Mouse (Mus musculus): Measurements from ENCODE around the gene Ankrd12. TPM values are rescaled to one million over a fixed set of nuclear protein-coding genes. Genes with fewer than 3 reads are reported as not detected.
A peak's percentile ranks its signal among the peaks of the same experiment; 100 is the strongest.

Gene Ankrd12
- polyA plus RNA-seq (2015; fragmentation: Nextera tagmentation; extraction: Ambion mirVana), result 29.8 and 32.9 TPM in 2 replicates

DNA sequence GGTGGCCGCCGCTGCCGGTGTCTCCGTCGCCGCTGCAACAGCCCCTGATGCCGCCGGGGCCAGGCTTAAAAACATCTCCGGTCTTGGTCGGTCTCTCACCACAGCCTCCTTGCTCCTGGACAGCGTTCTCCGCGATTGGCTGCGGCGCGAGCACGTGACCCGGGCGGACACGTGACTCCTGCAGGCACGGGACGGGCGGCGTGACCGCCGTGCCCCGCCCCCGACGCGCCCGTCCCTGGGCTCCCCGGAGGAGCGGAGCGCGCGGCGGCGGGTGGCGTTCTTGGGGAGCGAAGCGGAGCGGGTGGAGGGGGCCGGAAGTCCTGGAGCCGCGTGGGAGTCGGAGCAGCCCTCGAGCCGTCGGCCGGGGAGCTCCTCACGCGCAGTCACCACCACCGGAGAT lies at the start of gene Ankrd12:
Ankrd12 (minus strand) TSS at position 156 of the 400 bp plus-strand sequence.
- ATAC-seq (ENCODE audit: insufficient number of reproducible peaks, low FRiP score, low TSS enrichment, low read depth), result peak; percentile 99
- H3K36me3 ChIP-seq, result peaks cover 18% of the 10 kb centered on the region; the same call in 1 of the 2 replicates
- no peaks in the 10 kb centered on the region for H3K9me3 ChIP-seq (replicated peaks)
- peak within 1 kb of the TSS; percentile 99 for H3K4me3 ChIP-seq (replicated peaks)
- H3K4me2 ChIP-seq (replicated peaks), result peak within 1 kb of the TSS; percentile 70
- H3K4me1 ChIP-seq, result peaks cover 20% of the 10 kb centered on the region; the same call in 1 of the 2 replicates
- under 1% methylated on average over 53 of the region's 53 CpGs for WGBS
- peak within 1 kb of the TSS; percentile 80 for H3K9ac ChIP-seq
- H3K27me3 ChIP-seq, result no peaks in the 10 kb centered on the region
- H3K27ac ChIP-seq (replicated peaks), result peak within 1 kb of the TSS; percentile 92

DNA sequence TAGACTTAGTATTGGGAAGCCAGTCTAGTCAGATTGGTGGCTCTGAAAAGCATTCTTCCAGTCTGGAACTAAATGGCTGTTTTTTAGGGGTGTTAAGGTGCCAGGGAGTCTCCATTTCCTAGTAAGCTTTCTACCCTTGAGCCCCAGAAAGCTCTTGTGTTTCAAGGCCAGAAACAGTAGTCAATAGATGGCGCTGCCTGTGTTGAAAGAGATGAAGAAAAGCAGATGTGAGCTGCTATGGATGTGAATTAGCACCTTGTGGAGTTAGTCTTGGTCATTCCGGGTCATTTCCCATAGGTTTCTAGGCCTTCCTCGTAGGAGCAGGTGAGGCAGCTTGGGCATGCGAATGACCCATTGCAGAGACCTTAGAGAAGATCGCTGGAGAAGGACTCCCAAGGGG lies 48.3 kb upstream of the Ankrd12 start:
- Histone ChIP-seq H3K9ac (no peak overlapping the region), H3K4me3 (replicated peaks) (no peak overlapping the region), H3K4me1 (peaks cover 15% of the 10 kb centered on the region; the same call in 1 of the 2 replicates), H3K36me3 (peaks cover 21% of the 10 kb centered on the region), H3K9me3 (replicated peaks) (no peaks in the 10 kb centered on the region), H3K27ac (replicated peaks) (no peak overlapping the region), H3K4me2 (replicated peaks) (no peak overlapping the region), H3K27me3 (no peaks in the 10 kb centered on the region)
- no peak for ATAC-seq (ENCODE audit: insufficient number of reproducible peaks, low FRiP score, low TSS enrichment, low read depth)
- 66% methylated on average over 5 of the region's 5 CpGs for WGBS

DNA sequence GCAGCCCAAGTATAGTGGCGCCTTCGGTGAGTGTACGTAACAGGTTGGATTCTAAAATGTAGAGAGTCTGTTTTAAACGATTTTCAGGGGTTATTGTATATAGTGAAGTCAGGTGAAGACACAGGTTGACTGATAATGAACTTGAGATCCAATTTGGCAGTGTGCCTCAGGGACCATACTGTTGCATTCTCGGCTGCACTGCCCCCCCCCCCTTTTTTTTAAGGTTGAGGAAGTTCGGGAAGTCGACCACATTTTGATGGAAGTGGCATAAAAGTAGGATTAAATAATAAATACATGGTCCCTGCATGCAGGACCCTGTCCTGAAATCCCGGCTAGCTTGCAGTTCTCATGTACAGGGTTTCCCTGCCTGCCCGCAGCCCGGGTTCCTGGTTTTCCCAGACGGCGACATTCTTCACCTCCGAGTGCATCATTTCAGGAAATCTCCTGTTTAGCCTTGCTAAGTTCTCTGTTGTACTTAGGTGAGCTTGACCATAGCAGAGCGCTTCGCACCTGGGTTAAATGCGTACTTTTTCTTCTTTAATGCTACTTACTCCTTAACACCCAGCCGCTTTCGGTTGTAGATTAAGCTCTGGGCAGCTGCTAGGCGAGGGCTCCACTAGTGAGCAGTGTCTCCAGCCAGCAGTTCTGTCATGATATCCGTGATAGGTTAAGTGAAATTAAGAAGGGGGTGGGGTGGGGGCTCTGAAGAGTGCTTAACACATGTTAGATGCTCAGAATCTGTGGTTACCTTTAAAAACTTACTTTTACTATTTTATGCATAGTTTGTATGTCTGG lies 47.1 kb upstream of the Ankrd12 start:
- 1% methylated on average over 20 of the region's 20 CpGs for WGBS
- peak overlapping the region; percentile 73 for H3K4me2 ChIP-seq (replicated peaks)
- H3K27me3 ChIP-seq, result no peaks in the 10 kb centered on the region
- H3K9ac ChIP-seq, result peak overlapping the region; percentile 69
- H3K9me3 ChIP-seq (replicated peaks), result no peaks in the 10 kb centered on the region
- peaks cover 15% of the 10 kb centered on the region; the same call in 1 of the 2 replicates for H3K4me1 ChIP-seq
- H3K27ac ChIP-seq (replicated peaks), result peak overlapping the region; percentile 86
- H3K4me3 ChIP-seq (replicated peaks), result peak overlapping the region; percentile 92
- H3K36me3 ChIP-seq, result peaks cover 26% of the 10 kb centered on the region
- ATAC-seq (ENCODE audit: insufficient number of reproducible peaks, low FRiP score, low TSS enrichment, low read depth), result no peak

DNA sequence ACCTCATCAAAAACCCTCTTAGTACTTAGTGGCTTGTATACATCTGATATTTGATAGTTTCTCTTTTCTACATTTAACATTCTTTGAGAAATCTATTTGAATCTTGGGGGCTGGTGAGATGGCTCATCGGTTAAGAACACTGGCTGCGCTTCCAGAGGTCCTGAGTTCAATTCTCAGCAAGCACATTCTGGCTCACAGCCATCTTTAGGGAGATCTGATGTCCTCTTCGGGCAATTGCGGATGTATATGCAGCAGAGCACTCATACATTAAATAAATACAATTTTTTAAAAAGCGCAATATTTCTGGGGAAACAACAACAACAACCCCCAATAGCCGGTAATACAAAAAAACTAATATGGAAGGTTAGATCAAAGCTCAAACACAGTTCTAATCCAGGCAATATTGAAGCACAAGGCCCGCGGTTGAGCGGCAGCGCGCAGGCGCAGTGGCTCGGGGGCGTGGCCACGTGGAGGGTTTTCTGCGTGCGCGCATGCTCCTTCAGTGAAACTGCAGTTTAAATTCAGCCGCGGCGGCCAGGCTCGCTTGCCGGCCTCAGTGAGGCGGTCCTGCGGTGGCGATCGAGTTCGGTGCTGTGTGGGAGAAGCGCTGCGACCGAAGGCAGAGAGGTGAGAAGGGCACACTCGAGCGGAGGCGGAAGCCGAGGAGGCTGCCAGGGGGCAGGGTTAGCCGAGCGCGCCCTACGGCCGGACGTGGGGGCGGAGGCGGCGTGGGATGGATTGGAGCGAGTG lies 46.4 kb upstream of the Ankrd12 start, which contains the start of gene Ddx11:
Ddx11 (plus strand) TSS at position 455 of the 750 bp plus-strand sequence.
- Histone ChIP-seq H3K27ac (replicated peaks) (peak within 1 kb of the TSS; percentile 86), H3K4me1 (peaks cover 15% of the 10 kb centered on the region; the same call in 1 of the 2 replicates), H3K4me2 (replicated peaks) (peak within 1 kb of the TSS; percentile 73), H3K36me3 (peaks cover 32% of the 10 kb centered on the region), H3K9ac (peak within 1 kb of the TSS; percentile 69), H3K4me3 (replicated peaks) (peak within 1 kb of the TSS; percentile 92), H3K9me3 (replicated peaks) (no peaks in the 10 kb centered on the region), H3K27me3 (no peaks in the 10 kb centered on the region)
- ATAC-seq (ENCODE audit: insufficient number of reproducible peaks, low FRiP score, low TSS enrichment, low read depth), result peak; percentile 74
- 5% methylated on average over 45 of the region's 45 CpGs for WGBS

DNA sequence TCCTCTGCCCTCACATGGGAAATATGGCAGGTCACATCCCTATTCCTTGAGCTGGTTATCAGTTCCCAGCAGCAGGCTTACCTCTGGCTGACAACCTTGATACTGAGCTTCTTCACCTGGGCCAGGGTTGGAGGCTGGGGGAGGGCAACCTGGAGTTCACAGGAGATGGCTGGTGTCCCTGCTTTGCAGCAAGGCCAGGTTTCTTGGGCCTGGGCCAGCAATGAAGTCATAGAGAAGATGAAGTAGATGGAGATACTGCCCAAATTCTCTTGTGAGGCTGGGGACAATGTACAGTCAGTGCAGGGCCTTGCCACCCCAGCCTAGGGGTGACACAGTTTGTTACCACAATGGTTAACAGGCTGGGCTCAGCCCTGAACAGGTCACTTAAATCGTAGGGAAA lies 43.8 kb upstream of the Ankrd12 start:
- peaks cover 15% of the 10 kb centered on the region; the same call in 1 of the 2 replicates for H3K4me1 ChIP-seq
- peaks cover 42% of the 10 kb centered on the region for H3K36me3 ChIP-seq
- WGBS, result 85% methylated on average over 1 of the region's 1 CpGs
- H3K9me3 ChIP-seq (replicated peaks), result no peaks in the 10 kb centered on the region
- no peak overlapping the region for H3K4me3 ChIP-seq (replicated peaks)
- H3K4me2 ChIP-seq (replicated peaks), result no peak overlapping the region
- ATAC-seq (ENCODE audit: insufficient number of reproducible peaks, low FRiP score, low TSS enrichment, low read depth), result no peak
- H3K9ac ChIP-seq, result no peak overlapping the region
- H3K27me3 ChIP-seq, result no peaks in the 10 kb centered on the region
- no peak overlapping the region for H3K27ac ChIP-seq (replicated peaks)

DNA sequence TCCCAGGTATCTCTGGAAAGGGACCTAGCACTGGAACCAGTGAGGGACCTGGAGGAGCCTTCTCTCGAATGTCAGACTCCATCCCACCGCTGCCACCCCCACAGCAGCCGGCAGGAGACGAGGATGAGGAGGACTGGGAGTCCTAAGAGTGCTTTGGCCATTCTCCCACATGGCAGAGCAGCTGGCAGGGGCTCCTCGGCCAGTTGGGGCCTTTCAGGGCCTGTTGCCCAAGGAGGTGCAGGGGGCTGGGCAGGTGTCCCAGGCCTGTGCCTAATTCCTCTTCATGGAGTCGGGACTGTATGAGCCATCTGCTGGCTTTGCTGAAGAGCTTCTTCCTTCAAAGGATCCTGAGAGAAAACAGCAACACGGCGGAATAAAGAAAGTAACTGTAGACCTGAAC lies 42.1 kb upstream of the Ankrd12 start:
- H3K36me3 ChIP-seq, result peaks cover 60% of the 10 kb centered on the region

DNA sequence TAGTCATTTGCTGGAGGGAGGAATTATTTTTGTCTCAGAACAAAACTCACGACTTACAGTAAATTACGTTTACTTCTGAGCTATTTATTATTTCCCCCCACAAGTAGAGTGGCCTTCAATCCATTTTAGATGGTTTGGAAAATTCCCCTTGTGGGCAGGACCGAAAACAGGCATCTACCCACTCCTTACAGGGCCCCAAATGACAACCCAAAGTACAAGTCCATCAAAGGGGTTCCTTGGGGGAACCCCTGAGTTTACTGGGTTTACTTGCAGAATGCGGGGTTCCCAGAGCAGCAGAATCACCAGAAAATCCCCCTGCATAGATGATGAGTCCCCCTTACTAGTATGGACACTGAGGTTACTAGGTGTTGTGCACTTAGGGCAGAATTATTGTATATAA lies 35.3 kb upstream of the Ankrd12 start:
- Histone ChIP-seq H3K4me2 (replicated peaks) (peak overlapping the region; percentile 63), H3K36me3 (peaks cover 36% of the 10 kb centered on the region), H3K9me3 (replicated peaks) (no peaks in the 10 kb centered on the region), H3K27me3 (no peaks in the 10 kb centered on the region), H3K27ac (replicated peaks) (peak overlapping the region; percentile 90; the same call in 1 of the 2 replicates), H3K4me1 (peaks cover 14% of the 10 kb centered on the region), H3K4me3 (replicated peaks) (peak overlapping the region; percentile 90), H3K9ac (peak overlapping the region; percentile 82)
- no peak for ATAC-seq (ENCODE audit: insufficient number of reproducible peaks, low FRiP score, low TSS enrichment, low read depth)
- 32% methylated on average over 4 of the region's 4 CpGs for WGBS

More for the DNA sequence above, 42.1 kb upstream of the Ankrd12 start:
- WGBS, result 85% methylated on average over 8 of the region's 8 CpGs
- ATAC-seq (ENCODE audit: insufficient number of reproducible peaks, low FRiP score, low TSS enrichment, low read depth), result no peak
- Histone ChIP-seq H3K27me3 (no peaks in the 10 kb centered on the region), H3K4me3 (replicated peaks) (no peak overlapping the region), H3K4me2 (replicated peaks) (no peak overlapping the region), H3K27ac (replicated peaks) (no peak overlapping the region), H3K4me1 (0 out of 2 replicates have a peak, but pooled peaks cover 1% of the 10 kb centered on the region), H3K9me3 (replicated peaks) (no peaks in the 10 kb centered on the region), H3K9ac (no peak overlapping the region)

DNA sequence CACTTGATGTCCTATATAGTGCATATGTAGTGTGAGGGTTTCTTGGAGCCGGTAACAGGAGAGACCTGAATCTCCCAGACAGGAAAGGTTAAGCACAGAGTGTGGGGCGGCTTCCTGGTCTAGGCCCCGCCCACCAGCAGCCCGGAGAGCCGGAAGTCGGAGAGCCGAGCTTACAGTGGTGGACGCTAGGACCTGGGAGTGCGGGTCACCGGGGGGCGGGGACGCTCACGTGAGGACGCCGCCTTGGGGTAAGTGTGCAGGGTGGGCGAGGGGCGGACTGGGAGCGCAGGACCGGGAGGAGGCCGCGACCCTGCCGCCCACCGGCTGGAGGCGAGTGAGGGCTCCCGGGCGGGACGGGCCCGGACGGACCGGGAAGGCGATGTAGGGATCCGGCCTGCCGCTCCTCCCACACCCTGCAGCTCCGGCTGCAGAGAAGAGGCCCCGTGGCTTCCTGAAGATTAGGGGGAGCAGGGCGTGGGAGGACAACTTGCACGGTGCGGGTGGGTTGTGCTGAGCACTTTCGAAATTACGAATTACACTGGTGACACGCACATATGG lies 34.6 kb upstream of the Ankrd12 start, which contains the start of gene Washc1:
Washc1 (plus strand) TSS at position 144 of the 558 bp plus-strand sequence.
- Histone ChIP-seq H3K9me3 (replicated peaks) (no peaks in the 10 kb centered on the region), H3K27me3 (no peaks in the 10 kb centered on the region), H3K4me2 (replicated peaks) (peak within 1 kb of the TSS; percentile 63), H3K4me3 (replicated peaks) (peak within 1 kb of the TSS; percentile 90), H3K36me3 (peaks cover 29% of the 10 kb centered on the region), H3K27ac (replicated peaks) (peak within 1 kb of the TSS; percentile 90), H3K9ac (peak within 1 kb of the TSS; percentile 82), H3K4me1 (peaks cover 14% of the 10 kb centered on the region)
- WGBS, result under 1% methylated on average over 40 of the region's 41 CpGs
- ATAC-seq (ENCODE audit: insufficient number of reproducible peaks, low FRiP score, low TSS enrichment, low read depth), result peak; percentile 97

DNA sequence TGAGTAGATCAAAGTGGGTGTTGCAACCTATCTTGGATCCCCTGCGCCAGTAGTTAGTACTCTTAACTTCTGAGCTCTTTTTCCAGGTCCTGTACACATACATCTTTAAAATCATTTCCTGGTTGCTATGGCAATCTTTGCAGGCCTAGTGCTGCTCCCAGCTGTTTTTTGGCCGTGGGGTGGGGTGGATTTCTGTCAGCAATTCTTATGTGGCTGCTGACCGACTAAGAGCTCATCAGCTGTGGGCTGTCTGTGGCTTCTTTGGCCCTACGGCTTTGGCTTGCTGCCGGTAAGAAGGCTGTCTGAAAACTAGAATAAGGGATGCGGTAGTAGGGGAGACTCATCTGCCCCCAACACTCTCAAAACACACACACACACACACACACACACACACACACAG lies 33.9 kb upstream of the Ankrd12 start:
- Histone ChIP-seq H3K4me3 (replicated peaks) (peak overlapping the region; percentile 90), H3K27ac (replicated peaks) (peak overlapping the region; percentile 90), H3K27me3 (no peaks in the 10 kb centered on the region), H3K4me1 (peaks cover 14% of the 10 kb centered on the region), H3K36me3 (peaks cover 22% of the 10 kb centered on the region), H3K9ac (no peak overlapping the region; the same call in 1 of the 2 replicates), H3K9me3 (replicated peaks) (no peaks in the 10 kb centered on the region), H3K4me2 (replicated peaks) (peak overlapping the region; percentile 63)
- ATAC-seq (ENCODE audit: insufficient number of reproducible peaks, low FRiP score, low TSS enrichment, low read depth), result no peak
- 32% methylated on average over 6 of the region's 6 CpGs for WGBS

DNA sequence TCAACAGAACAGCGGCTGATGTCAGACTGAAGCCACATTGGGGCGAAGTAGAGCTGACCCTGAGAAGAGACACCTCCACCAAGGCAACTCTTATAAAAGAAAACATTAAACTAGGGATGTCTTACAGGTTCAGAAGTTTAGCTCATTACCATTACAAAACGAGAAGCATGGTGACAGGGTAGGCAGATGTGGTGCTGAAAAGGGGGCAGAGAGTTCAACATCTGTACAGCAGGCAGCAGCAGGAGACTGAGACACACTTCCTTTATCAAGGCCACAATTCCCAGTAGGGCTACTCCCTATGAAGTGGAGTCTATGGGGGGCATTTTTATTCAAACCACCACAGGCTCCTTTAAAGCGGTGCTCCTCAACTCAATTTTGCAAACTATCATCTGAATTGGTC lies 31.3 kb upstream of the Ankrd12 start:
- no peaks in the 10 kb centered on the region for H3K36me3 ChIP-seq
- no peak overlapping the region for H3K9ac ChIP-seq
- 76% methylated on average over 4 of the region's 4 CpGs for WGBS

DNA sequence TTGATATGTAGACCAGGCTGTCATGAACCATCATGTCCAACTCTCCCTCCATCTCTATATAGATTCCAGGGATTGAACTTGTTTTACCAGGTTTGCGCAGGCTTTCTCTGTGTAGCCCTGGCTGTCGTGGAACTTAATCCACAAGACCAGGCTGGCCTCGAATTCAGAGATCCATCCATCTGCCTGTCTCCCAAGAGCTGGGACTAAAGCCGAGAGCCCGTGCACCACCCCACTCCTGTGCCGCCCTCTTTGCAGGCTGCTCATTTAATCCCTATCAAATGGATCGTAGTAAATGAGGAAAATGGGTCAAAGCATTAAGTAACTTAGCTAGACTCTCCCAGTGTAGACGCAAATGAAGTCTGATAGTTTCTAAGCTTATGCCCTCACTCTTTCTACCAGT lies 30.6 kb upstream of the Ankrd12 start:
- H3K4me1 ChIP-seq, result peaks cover 11% of the 10 kb centered on the region
- H3K27me3 ChIP-seq, result no peaks in the 10 kb centered on the region
- no peak for ATAC-seq (ENCODE audit: insufficient number of reproducible peaks, low FRiP score, low TSS enrichment, low read depth)
- 59% methylated on average over 8 of the region's 8 CpGs for WGBS
- no peaks in the 10 kb centered on the region for H3K36me3 ChIP-seq
- no peaks in the 10 kb centered on the region for H3K9me3 ChIP-seq (replicated peaks)
- H3K9ac ChIP-seq, result no peak overlapping the region
- H3K4me3 ChIP-seq (replicated peaks), result no peak overlapping the region
- H3K4me2 ChIP-seq (replicated peaks), result no peak overlapping the region
- no peak overlapping the region for H3K27ac ChIP-seq (replicated peaks)

More for the DNA sequence above, 31.3 kb upstream of the Ankrd12 start:
- ATAC-seq (ENCODE audit: insufficient number of reproducible peaks, low FRiP score, low TSS enrichment, low read depth), result no peak
- Histone ChIP-seq H3K4me2 (replicated peaks) (no peak overlapping the region), H3K27me3 (no peaks in the 10 kb centered on the region), H3K4me3 (replicated peaks) (no peak overlapping the region), H3K27ac (replicated peaks) (no peak overlapping the region), H3K4me1 (peaks cover 14% of the 10 kb centered on the region), H3K9me3 (replicated peaks) (no peaks in the 10 kb centered on the region)
